Mouse (Mus musculus): Measurements from ENCODE around the gene Fam129b.

DNA sequence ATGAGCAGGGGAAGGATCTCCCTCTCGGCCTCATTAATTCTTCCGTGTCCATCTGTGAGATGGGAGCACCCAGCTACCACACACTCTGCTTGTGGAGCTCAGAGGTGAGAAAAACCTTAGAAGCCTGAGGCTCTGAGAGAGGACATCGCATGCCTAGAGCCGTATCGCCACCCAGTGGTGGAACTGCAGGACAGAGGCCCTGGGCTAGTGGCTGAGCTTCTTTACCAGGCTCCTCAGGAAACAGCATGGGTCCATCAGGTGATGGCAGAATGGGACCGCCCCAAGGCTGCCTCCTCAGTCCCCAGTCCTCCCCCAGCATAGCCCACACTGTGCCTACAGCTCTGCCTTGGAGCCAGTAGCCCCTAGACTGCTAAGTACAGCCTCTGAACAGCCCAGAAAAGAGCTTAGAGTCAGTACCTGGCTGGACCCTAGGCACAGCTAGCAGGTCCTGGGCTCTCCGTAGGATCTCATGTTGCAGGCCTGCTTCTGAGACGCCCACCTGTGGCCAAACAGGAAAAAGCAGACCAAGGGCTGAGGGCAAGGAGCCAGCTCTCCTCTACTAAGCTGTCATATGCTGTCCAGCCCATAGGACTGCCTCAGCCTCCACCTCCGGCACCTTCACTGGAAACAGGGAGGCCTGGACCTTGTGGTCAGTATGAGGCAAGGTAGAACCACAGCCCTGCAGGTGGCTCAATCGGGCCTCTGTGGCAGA is 52.5 kb downstream of the Fam129b start:
- TF ChIP-seq CTCF (IDR thresholded peaks at IDR 0.05; ENCODE audit: borderline replicate concordance, insufficient read depth, low read length) (peak; percentile 87), POLR2A (IDR thresholded peaks at IDR 0.05; ENCODE audit: low read depth, low read length) (no peak)
